Mouse (Mus musculus) embryonic fibroblast, embryonic 13.5 days (primary cell): ENCODE data around the gene Gm11232.

Experiments
- CTCF ChIP-seq: IDR thresholded peaks from 2 replicates; pipeline ENCODE4 v1.5.1; 2011; ENCODE audit warnings: mild to moderate bottlenecking, control low read depth, low read length, moderate library complexity, borderline replicate concordance; ENCODE audit not compliant: insufficient read depth
- POLR2A ChIP-seq: IDR thresholded peaks from 2 replicates; pipeline ENCODE4 v1.6.1; 2011; ENCODE audit warnings: low read depth, mild to moderate bottlenecking, control low read depth, low read length, moderate library complexity

GRCm38 (mm10) chr4:71725889-71726288 lies 31.9 kb downstream of the Gm11232 start:
- TF ChIP-seq CTCF = no peak
- no peak for TF ChIP-seq POLR2A
